Mouse (Mus musculus) gastrocnemius, adult 8-10 months (tissue): ENCODE results near the gene Olfr714. TPM values are rescaled to one million over a fixed set of nuclear protein-coding genes. Genes with fewer than 3 reads are reported as not detected.
"Not testable (repeated sequence)": the region's sequence is repeated elsewhere in the genome, so short reads cannot be mapped to it uniquely, and the experiment has no call there.

Experiments
- DNase-seq, 2 experiments: peaks; one replicate each; pipeline ENCODE4 v3.0.0; 2022; ENCODE audit warnings: low spot score in 2 of 2
- total RNA-seq, 4 experiments: library from RNA; stranded (reverse); gene quantifications; 2 replicates each; pipeline ENCODE4 v1.2.4; 2022

Olfr714 gene
- not detected for total RNA-seq

- DNase-seq = no peak
These were observed at the start of gene Olfr714 for GRCm38 (mm10) chr7:107070681-107071080. Gene Olfr714, plus strand, starts transcription at chr7:107070981.

- DNase-seq = no peak
These were observed 39.9 kb upstream of the Olfr714 start, which contains the start of gene Olfr713 for GRCm38 (mm10) chr7:107030874-107031273. Gene Olfr713, plus strand, starts transcription at chr7:107031174.

- no peak for DNase-seq
These were observed 30.7 kb upstream of the Olfr714 start for GRCm38 (mm10) chr7:107039934-107040563.

DNA sequence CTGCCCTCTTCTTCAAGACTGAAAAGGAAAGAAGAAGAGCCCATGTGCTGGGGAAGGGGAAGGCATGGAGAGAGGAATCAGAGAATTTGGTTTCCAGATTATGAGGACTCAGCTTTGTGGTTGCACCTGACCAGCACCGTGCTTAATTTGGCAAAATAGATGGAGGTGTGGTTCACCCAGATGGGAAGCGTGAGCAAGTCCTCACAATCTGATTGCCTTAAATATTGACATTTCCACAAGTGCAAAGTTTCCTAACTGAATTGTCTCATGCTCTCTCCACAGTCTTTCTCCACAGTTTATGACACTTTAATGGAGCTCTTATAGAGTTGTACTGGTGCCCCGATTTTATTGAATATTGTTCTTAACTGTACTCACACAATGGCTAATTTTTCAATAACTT is 27.6 kb upstream of the Olfr714 start:
- DNase-seq = no peak

DNA sequence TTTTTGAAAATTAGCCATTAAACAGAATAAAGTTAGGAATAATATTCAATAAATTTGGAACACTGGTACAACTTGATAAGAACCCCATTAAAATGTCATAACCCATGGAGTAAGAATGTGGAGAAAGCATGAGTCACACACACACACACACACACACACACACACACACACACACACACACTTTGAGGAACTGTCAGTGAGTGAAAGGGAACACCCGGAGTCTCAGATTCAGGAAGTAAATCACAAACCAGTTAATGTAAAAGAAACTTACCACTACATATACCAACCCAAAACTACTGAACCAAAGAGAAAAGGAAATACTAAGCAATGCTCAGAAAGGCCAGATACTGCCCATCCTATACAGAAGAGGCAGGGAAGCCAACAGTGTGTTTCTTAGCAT is 26.4 kb upstream of the Olfr714 start:
- no peak for DNase-seq

- DNase-seq = no peak
These were observed 24.9 kb upstream of the Olfr714 start for GRCm38 (mm10) chr7:107045833-107046232.

- no peak for DNase-seq
These were observed 23.2 kb upstream of the Olfr714 start for GRCm38 (mm10) chr7:107047578-107047977.

GRCm38 (mm10) chr7:107092920-107093319 is 22.1 kb downstream of the Olfr714 start, which contains the start of gene Olfr17:
Gene Olfr17, plus strand, starts transcription at chr7:107093220.
- DNase-seq = no peak

- DNase-seq = not testable (repeated sequence)
These were observed 39.5 kb downstream of the Olfr714 start, which contains the start of gene Olfr715b for GRCm38 (mm10) chr7:107110269-107110668. Gene Olfr715b, minus strand, starts transcription at chr7:107110369.

Other genes with a start within 250 kb of the Olfr714 start
- gene Olfr702, start 237.1 kb upstream of the Olfr714 start, total RNA-seq = not detected
- gene Olfr703, start 227.6 kb upstream of the Olfr714 start, total RNA-seq = not detected
- gene Olfr704, start 207.8 kb upstream of the Olfr714 start, total RNA-seq = not detected
- gene Olfr705, start 194.1 kb upstream of the Olfr714 start, total RNA-seq = not detected
- gene Olfr706, start 182.8 kb upstream of the Olfr714 start, total RNA-seq = not detected
- not detected for gene Olfr707, start 169.7 kb upstream of the Olfr714 start, total RNA-seq
- not detected for gene Olfr1532-ps1, start 163.0 kb upstream of the Olfr714 start, total RNA-seq
- not detected for gene Olfr709-ps1, start 138.8 kb upstream of the Olfr714 start, total RNA-seq
- not detected for gene Olfr710, start 122.7 kb upstream of the Olfr714 start, total RNA-seq
- not detected for gene Olfr6, start 107.0 kb upstream of the Olfr714 start, total RNA-seq
- gene Olfr711, start 95.5 kb upstream of the Olfr714 start, total RNA-seq = not detected
- not detected for gene Olfr2, start 64.9 kb upstream of the Olfr714 start, total RNA-seq
- not detected for gene Olfr713, start 39.8 kb upstream of the Olfr714 start, total RNA-seq
- not detected for gene Olfr17, start 22.2 kb downstream of the Olfr714 start, total RNA-seq
- not detected for gene Olfr715b, start 39.4 kb downstream of the Olfr714 start, total RNA-seq
- gene Olfr715, start 60.1 kb downstream of the Olfr714 start, total RNA-seq = not detected
- gene Olfr716, start 67.3 kb downstream of the Olfr714 start, total RNA-seq = not detected
- gene Nlrp14, start 96.0 kb downstream of the Olfr714 start, total RNA-seq = not detected
- not detected for gene Rbmxl2, start 138.5 kb downstream of the Olfr714 start, total RNA-seq